Mouse (Mus musculus): ENCODE results near the gene Mtmr14.

GRCm38 (mm10) chr6:113216280-113216679 is 21.4 kb upstream of the Mtmr14 start:
- TF ChIP-seq CTCF (IDR thresholded peaks at IDR 0.05; ENCODE audit: control insufficient read depth, insufficient read depth, insufficient replicate concordance, low read depth, low read length) (peak; percentile 45; the same call in 1 of the 2 replicates), POLR2A (IDR thresholded peaks at IDR 0.05; ENCODE audit: control insufficient read depth, low read depth, low read length) (no peak)
